Mouse (Mus musculus): ENCODE results near the gene Zfp988.
"Not testable (repeated sequence)": the region's sequence is repeated elsewhere in the genome, so short reads cannot be mapped to it uniquely, and the experiment has no call there.

Zfp988 gene

GRCm38 (mm10) chr4:147345061-147345554 is 39.6 kb downstream of the Zfp988 start:
- not testable (repeated sequence) for DNase-seq

GRCm38 (mm10) chr4:147346361-147347035 is 41.0 kb downstream of the Zfp988 start:
- not testable (repeated sequence) for DNase-seq

GRCm38 (mm10) chr4:147347300-147347699 is 41.8 kb downstream of the Zfp988 start:
- DNase-seq: not testable (repeated sequence)

GRCm38 (mm10) chr4:147347880-147348279 is 42.4 kb downstream of the Zfp988 start:
- not testable (repeated sequence) for DNase-seq

- not testable (repeated sequence) for DNase-seq
Observed at GRCm38 (mm10) chr4:147348401-147348800, 42.9 kb downstream of the Zfp988 start.

- DNase-seq: not testable (repeated sequence)
Observed at GRCm38 (mm10) chr4:147348906-147349686, 43.6 kb downstream of the Zfp988 start.

GRCm38 (mm10) chr4:147349687-147350415 is 44.4 kb downstream of the Zfp988 start:
- not testable (repeated sequence) for DNase-seq

- not testable (repeated sequence) for DNase-seq
Observed at GRCm38 (mm10) chr4:147350541-147350940, 45.1 kb downstream of the Zfp988 start.

- DNase-seq: not testable (repeated sequence)
Observed at GRCm38 (mm10) chr4:147351376-147351980, 46.0 kb downstream of the Zfp988 start.

GRCm38 (mm10) chr4:147353626-147354025 is 48.2 kb downstream of the Zfp988 start:
- not testable (repeated sequence) for DNase-seq

GRCm38 (mm10) chr4:147356042-147356441 is 50.6 kb downstream of the Zfp988 start:
- DNase-seq: not testable (repeated sequence)

- DNase-seq: not testable (repeated sequence)
Observed at GRCm38 (mm10) chr4:147357195-147357594, 51.7 kb downstream of the Zfp988 start.

- DNase-seq: not testable (repeated sequence)
Observed at GRCm38 (mm10) chr4:147361003-147361402, 55.5 kb downstream of the Zfp988 start, which contains the start of gene Zfp978. Gene Zfp978 (plus strand): TSS chr4:147361303.

GRCm38 (mm10) chr4:147361872-147362271 is 56.4 kb downstream of the Zfp988 start:
- not testable (repeated sequence) for DNase-seq

GRCm38 (mm10) chr4:147369564-147369963 is 64.1 kb downstream of the Zfp988 start:
- DNase-seq: not testable (repeated sequence)

- DNase-seq: not testable (repeated sequence)
Observed at GRCm38 (mm10) chr4:147383199-147383598, 77.7 kb downstream of the Zfp988 start.

All from thymus, postnatal 36 days (tissue).